Mouse (Mus musculus) v-Abl transformed pro-B cells (cell line): ENCODE measurements at regions not wholly inside any gene's neighbourhood (a gene's known extent, or its start where the extent isn't known, plus 50 kb on each side); places are given as distances from the start of the nearest gene placed in this dataset.

Experiments
- in situ Hi-C, 2 experiments: fragments of 400-800 bp; cut with MboI; formaldehyde crosslinking; loops; one replicate each; pipeline ENCODE4 v1.15.1; 2025; ENCODE audit not compliant: unreplicated experiment in 2 of 2

GRCm38 (mm10) chr17:4196793-4197448 lies 500.9 kb upstream of the Nox3 start:
- in situ Hi-C loops = no loop called here

GRCm38 (mm10) chr17:4198001-4198400 lies 501.9 kb upstream of the Nox3 start:
- in situ Hi-C loops = no loop called here

- in situ Hi-C loops = no loop called here
Measured at GRCm38 (mm10) chr17:4199698-4200153, 503.7 kb upstream of the Nox3 start.

GRCm38 (mm10) chr17:4201300-4201699 lies 505.2 kb upstream of the Nox3 start:
- in situ Hi-C loops = no loop called here

- in situ Hi-C loops = no loop called here
Measured at GRCm38 (mm10) chr17:4208142-4208925, 512.3 kb upstream of the Nox3 start.

GRCm38 (mm10) chr17:4209650-4210049 lies 513.6 kb upstream of the Nox3 start:
- in situ Hi-C loops = no loop called here

- in situ Hi-C loops = no loop called here
Measured at GRCm38 (mm10) chr17:4212586-4212985, 516.5 kb upstream of the Nox3 start.

- in situ Hi-C loops = no loop called here
Measured at GRCm38 (mm10) chr17:4214970-4215369, 518.9 kb upstream of the Nox3 start.

GRCm38 (mm10) chr17:4216203-4216602 lies 520.1 kb upstream of the Nox3 start:
- in situ Hi-C loops = no loop called here

- in situ Hi-C loops = no loop called here
Measured at GRCm38 (mm10) chr17:4216750-4217149, 520.7 kb upstream of the Nox3 start.

GRCm38 (mm10) chr17:4220661-4221360 lies 524.8 kb upstream of the Nox3 start:
- in situ Hi-C loops = no loop called here

GRCm38 (mm10) chr17:4227889-4228288 lies 531.8 kb upstream of the Nox3 start:
- in situ Hi-C loops = no loop called here

GRCm38 (mm10) chr17:4229969-4230368 lies 533.9 kb upstream of the Nox3 start:
- in situ Hi-C loops = no loop called here

GRCm38 (mm10) chr17:4250476-4250875 lies 554.4 kb upstream of the Nox3 start:
- in situ Hi-C loops = no loop called here

- in situ Hi-C loops = no loop called here
Measured at GRCm38 (mm10) chr17:4265471-4265870, 569.4 kb upstream of the Nox3 start.

GRCm38 (mm10) chr17:4265946-4266345 lies 569.9 kb upstream of the Nox3 start:
- in situ Hi-C loops = no loop called here

GRCm38 (mm10) chr17:4266487-4266886 lies 570.4 kb upstream of the Nox3 start:
- in situ Hi-C loops = no loop called here

- in situ Hi-C loops = no loop called here
Measured at GRCm38 (mm10) chr17:4268380-4268779, 572.3 kb upstream of the Nox3 start.

GRCm38 (mm10) chr17:4272456-4272855 lies 576.4 kb upstream of the Nox3 start:
- in situ Hi-C loops = no loop called here

- in situ Hi-C loops = no loop called here
Measured at GRCm38 (mm10) chr17:4276722-4277121, 580.7 kb upstream of the Nox3 start.

- in situ Hi-C loops = no loop called here
Measured at GRCm38 (mm10) chr17:4278239-4278827, 582.3 kb upstream of the Nox3 start.
